Mouse (Mus musculus) macrophage (primary cell): ENCODE measurements around the gene Il1r2. TPM values are rescaled to one million over a fixed set of nuclear protein-coding genes. Genes with fewer than 3 reads are reported as not detected.

ENCODE experiments used
- H3K27ac ChIP-seq: fragments of 350-480 bp; formaldehyde crosslinking; 2 replicates; pipeline ENCODE4 v1.9.0; 2021
- H3K36me3 ChIP-seq: fragments of 350-480 bp; formaldehyde crosslinking; 2 replicates; pipeline ENCODE4 v1.9.0; 2021; ENCODE audit errors: inconsistent target
- H3K4me3 ChIP-seq: fragments of 350-480 bp; formaldehyde crosslinking; 2 replicates; pipeline ENCODE4 v1.9.0; 2021; ENCODE audit errors: inconsistent target
- H3K79me2 ChIP-seq: fragments of 350-480 bp; formaldehyde crosslinking; 2 replicates; pipeline ENCODE4 v1.9.0; 2021; ENCODE audit errors: inconsistent target
- WGBS: methylation state at CpG from one replicate; pipeline ENCODE4 v1.1.7; 2026; ENCODE audit warnings: inconsistent platforms; ENCODE audit not compliant: missing documents; 5-methylcytosine and 5-hydroxymethylcytosine counted together
- polyA plus RNA-seq: library from polyadenylated mRNA; stranded (reverse); fragments of 250-400 nt; gene quantifications from 3 replicates; pipeline ENCODE4 v1.2.4, GENCODE M21; 2018; ENCODE audit warnings: inconsistent platforms

Il1r2 gene
- polyA plus RNA-seq, 1 experiment from 2014 or later = 0.60 TPM

DNA sequence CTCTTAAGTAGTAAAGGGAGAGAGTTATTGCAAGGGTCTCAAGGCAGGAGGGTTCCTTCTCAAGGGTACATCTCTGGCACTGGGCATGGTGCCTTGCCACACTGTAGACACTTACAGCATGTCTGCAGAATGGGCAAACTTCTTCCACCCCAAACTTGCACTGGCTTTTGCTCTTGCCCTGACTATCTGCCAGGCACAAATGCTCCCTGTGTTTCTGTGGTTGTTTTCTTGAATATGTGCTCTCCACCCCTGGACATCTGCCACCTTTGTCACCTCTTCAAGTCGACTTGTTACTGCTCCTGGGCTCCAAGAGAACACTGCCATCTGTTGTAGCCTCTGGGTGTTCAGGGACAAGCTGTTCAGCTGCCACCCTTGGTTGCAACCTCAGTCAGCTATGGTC, 57.8 kb downstream of the Il1r2 start:
- Histone ChIP-seq H3K79me2 (no peaks in the 10 kb centered on the region), H3K27ac (no peak overlapping the region), H3K36me3 (no peaks in the 10 kb centered on the region), H3K4me3 (no peak overlapping the region)
- 40% methylated on average over 1 of the region's 1 CpGs for WGBS

DNA sequence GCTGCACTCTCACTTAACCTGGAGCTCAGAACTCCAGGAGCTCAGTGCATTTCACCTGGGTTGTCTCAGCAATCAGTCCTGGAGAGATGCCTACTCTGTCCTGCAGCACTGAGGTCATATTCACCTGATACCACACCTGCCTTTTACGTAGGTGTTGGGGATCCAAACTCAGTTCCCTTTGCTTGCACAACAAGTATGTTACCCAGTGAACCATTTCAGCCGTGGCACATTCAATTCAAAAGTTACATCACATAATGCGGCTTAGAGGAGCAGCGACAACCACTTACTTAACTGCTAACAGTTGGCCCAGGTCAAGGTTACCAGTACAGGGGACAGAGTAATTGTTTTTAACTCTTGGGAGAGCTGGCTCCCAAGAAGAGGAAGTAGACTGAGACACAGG, 58.8 kb downstream of the Il1r2 start:
- Histone ChIP-seq H3K27ac (no peak overlapping the region), H3K79me2 (no peaks in the 10 kb centered on the region), H3K4me3 (no peak overlapping the region), H3K36me3 (no peaks in the 10 kb centered on the region)
- WGBS = 70% methylated on average over 4 of the region's 4 CpGs

DNA sequence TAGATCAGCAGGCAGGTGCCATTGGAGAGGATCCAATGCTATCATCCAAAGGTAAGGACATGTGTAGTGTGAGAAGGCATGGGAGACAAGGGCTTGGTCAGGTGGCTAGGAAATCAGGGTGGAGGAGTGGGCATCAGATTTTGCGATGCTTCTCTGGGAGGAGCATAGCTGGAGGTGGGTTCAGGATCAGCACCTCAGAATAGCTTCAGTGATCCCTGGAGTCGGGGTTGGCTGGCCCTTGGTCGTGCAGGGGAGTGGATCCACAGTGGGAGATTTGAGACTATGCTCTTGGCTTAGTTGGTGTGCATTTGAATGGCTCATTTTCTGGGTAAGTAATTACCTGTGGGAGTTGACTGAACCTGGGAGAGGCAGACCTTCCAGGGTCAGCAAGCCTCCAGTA, 59.7 kb downstream of the Il1r2 start:
- Histone ChIP-seq H3K4me3 (no peak overlapping the region), H3K79me2 (no peaks in the 10 kb centered on the region), H3K27ac (no peak overlapping the region), H3K36me3 (no peaks in the 10 kb centered on the region)
- 92% methylated on average over 3 of the region's 3 CpGs for WGBS

- no peaks in the 10 kb centered on the region for H3K79me2 ChIP-seq
- H3K4me3 ChIP-seq = no peak overlapping the region
- H3K36me3 ChIP-seq = no peaks in the 10 kb centered on the region
- 92% methylated on average over 14 of the region's 14 CpGs for WGBS
- no peak overlapping the region for H3K27ac ChIP-seq
Observed at GRCm38 (mm10) chr1:40139798-40140532, 66.1 kb downstream of the Il1r2 start.

DNA sequence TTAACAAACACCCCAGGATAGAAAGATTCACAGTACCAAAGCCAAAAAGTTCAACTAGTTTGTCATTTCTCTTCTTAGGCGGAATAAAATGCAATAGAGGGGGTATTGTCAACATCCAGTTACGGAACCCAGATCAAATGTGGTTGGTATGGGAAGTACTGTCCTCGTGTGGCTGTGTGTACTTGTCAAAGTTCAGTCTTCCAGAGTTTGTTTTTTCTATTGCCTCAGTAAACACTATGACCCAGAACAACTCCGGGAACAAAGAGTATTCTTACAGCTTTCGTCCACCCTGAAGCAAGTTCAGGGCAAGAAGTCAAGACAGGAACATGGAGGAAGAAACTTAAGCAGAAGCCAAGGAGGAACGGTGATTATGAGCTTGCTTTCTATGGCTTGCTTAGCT, 82.2 kb downstream of the Il1r2 start:
- WGBS = 87% methylated on average over 6 of the region's 6 CpGs
- H3K36me3 ChIP-seq = no peaks in the 10 kb centered on the region
- no peak overlapping the region for H3K27ac ChIP-seq
- H3K4me3 ChIP-seq = no peak overlapping the region
- H3K79me2 ChIP-seq = no peaks in the 10 kb centered on the region

- WGBS = 100% methylated on average over 4 of the region's 4 CpGs
- Histone ChIP-seq H3K36me3 (no peaks in the 10 kb centered on the region), H3K27ac (no peak overlapping the region), H3K79me2 (no peaks in the 10 kb centered on the region), H3K4me3 (no peak overlapping the region)
Observed at GRCm38 (mm10) chr1:40163329-40163917, 89.5 kb downstream of the Il1r2 start.

DNA sequence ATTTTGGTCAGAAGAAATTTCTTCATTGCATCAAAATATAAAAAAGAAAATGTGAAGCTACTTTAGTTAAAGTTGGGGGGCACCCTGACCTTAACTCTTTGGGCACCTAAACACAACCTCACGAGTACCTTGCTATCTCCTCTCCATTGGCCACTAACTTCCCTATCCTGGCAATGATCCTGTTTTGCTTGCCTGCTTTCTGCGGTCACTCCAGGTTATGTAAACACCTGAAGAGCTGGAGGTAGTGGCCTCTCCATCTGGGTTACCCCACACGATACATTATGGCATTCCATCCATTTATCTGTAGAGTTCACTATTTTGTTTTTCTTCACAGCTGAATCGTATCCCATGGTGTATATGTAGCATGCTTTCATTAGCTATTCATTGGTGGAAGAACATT, 90.5 kb downstream of the Il1r2 start:
- Histone ChIP-seq H3K36me3 (no peaks in the 10 kb centered on the region), H3K27ac (no peak overlapping the region), H3K4me3 (no peak overlapping the region), H3K79me2 (no peaks in the 10 kb centered on the region)
- 94% methylated on average over 4 of the region's 4 CpGs for WGBS

DNA sequence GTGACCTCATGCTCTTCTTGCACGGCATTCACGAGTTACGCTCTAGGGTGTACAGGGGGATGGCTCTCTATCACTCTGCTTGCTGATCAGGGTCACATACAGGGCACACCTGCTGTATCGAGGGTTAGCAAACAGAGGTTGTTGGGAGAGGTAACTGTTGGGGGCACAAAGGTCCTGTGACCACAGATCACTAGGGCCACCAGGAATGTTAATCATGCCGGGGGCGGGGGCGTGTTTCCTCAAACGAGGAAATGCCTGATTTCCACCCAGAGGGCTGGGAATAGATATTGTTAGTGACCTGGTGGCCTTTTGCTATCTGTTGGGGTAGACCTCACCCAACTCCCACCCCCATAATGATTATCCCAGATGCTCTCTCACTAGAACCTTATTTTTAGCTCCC, 93.7 kb downstream of the Il1r2 start:
- WGBS = 91% methylated on average over 8 of the region's 8 CpGs
- Histone ChIP-seq H3K4me3 (no peak overlapping the region), H3K27ac (no peak overlapping the region), H3K36me3 (no peaks in the 10 kb centered on the region), H3K79me2 (no peaks in the 10 kb centered on the region)

- no peaks in the 10 kb centered on the region for H3K36me3 ChIP-seq
- H3K79me2 ChIP-seq = no peaks in the 10 kb centered on the region
- H3K4me3 ChIP-seq = no peak overlapping the region
- 88% methylated on average over 5 of the region's 5 CpGs for WGBS
- no peak overlapping the region for H3K27ac ChIP-seq
Observed at GRCm38 (mm10) chr1:40171878-40172277, 98.0 kb downstream of the Il1r2 start.

DNA sequence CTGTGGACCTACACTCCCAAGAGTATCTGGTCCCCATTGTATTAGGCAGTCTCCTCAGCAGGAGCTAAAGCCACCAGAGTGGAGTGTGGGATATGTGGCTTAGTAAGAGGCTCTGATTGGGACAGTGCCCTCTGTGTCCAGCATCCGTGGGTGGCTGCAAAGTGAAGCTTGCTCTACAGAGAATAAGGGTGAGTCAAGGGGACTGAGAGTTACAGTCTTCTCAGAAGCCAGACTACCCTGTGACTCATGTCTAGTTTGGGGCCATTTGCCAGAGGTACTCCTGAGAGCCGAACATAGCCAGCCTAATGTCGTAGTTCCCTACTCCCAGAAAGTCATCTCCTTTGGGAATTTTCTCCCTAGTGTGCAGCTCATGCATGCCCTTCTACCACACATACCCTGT, 100.3 kb downstream of the Il1r2 start:
- Histone ChIP-seq H3K36me3 (no peaks in the 10 kb centered on the region), H3K4me3 (no peak overlapping the region), H3K79me2 (no peaks in the 10 kb centered on the region), H3K27ac (no peak overlapping the region)
- 92% methylated on average over 3 of the region's 3 CpGs for WGBS

Other genes with a start within 250 kb of the Il1r2 start
- 61.9 to 94.1 TPM (median 66.0 TPM) in 3 replicates for gene Map4k4, start 173.2 kb upstream of the Il1r2 start, polyA plus RNA-seq
- gene Il1r1, start 151.0 kb downstream of the Il1r2 start, polyA plus RNA-seq = 0.05 to 0.27 TPM (median 0.13 TPM) in 3 replicates